Mouse (Mus musculus): Measurements from ENCODE around the gene Slc16a4.

GRCm38 (mm10) chr3:107290764-107291381 is at the start of gene Slc16a4:
- TF ChIP-seq POLR2A (IDR thresholded peaks at IDR 0.05; ENCODE audit: extremely low read depth, insufficient read depth, low read length) = no peak
- no peak for TF ChIP-seq CTCF (IDR thresholded peaks at IDR 0.05; ENCODE audit: extremely low read depth, insufficient read depth, low read length)

Measured in cortical plate, adult 2 months (tissue).